Mouse (Mus musculus) brain, embryonic 14.5 days (tissue): ENCODE data around the gene Psen2.

Source experiments
- CTCF ChIP-seq: fragments of 200-500 bp; IDR thresholded peaks from 2 replicates; pipeline ENCODE4 v1.5.1; 2012; ENCODE audit warnings: inconsistent platforms, mild to moderate bottlenecking, moderate library complexity, borderline replicate concordance; ENCODE audit not compliant: insufficient read depth, insufficient read length; ENCODE audit errors: extremely low read depth
- POLR2A ChIP-seq: fragments of 200-500 bp; IDR thresholded peaks from 2 replicates; pipeline ENCODE4 v1.6.1; 2012; ENCODE audit warnings: mild to moderate bottlenecking, inconsistent platforms, borderline replicate concordance; ENCODE audit not compliant: poor library complexity, insufficient read depth, insufficient read length, severe bottlenecking; ENCODE audit errors: extremely low read depth

DNA sequence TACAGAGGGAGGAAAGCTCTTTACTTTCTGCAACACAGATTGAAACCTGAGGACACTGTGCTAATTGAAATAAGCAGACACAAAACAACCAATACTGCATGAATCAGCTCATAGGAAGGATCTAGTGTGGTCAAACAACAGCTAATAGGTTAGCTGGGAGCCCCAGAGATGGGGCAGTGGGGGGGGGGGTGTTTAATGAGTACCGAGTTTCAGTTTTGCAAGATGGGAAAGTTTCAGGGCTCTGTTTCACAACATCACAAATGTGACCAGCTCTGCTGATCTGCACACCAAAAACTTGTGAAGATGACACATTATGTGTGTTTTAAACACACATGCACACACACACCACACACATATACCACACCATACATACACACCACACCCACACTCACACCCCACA lies 41.2 kb downstream of the Psen2 start:
- no peak for TF ChIP-seq CTCF
- no peak for TF ChIP-seq POLR2A
